Mouse (Mus musculus) hindbrain, embryonic 12.5 days (tissue): ENCODE measurements around the gene Arrb1. TPM values are rescaled to one million over a fixed set of nuclear protein-coding genes. Genes with fewer than 3 reads are reported as not detected.

Experiments used
- ATAC-seq: fragments of 200-750 bp; cut with Nextera tagmentation; 2 replicates; pipeline ENCODE4 v1.8.0; 2017; ENCODE audit warnings: moderate TSS enrichment; ENCODE audit not compliant: low FRiP score
- H3K27ac ChIP-seq: fragments of 300-500 bp; sonication (generic); 2 replicates; pipeline ENCODE4 v1.5.1; 2016; ENCODE audit warnings: mild to moderate bottlenecking
- H3K27me3 ChIP-seq: fragments of 300-500 bp; sonication (generic); 2 replicates; pipeline ENCODE4 v1.6.1; 2016; ENCODE audit warnings: mild to moderate bottlenecking
- H3K36me3 ChIP-seq: fragments of 300-500 bp; sonication (generic); 2 replicates; pipeline ENCODE4 v1.6.1; 2016; ENCODE audit warnings: mild to moderate bottlenecking
- H3K4me1 ChIP-seq: fragments of 300-500 bp; sonication (generic); 2 replicates; pipeline ENCODE4 v1.6.1; 2016
- H3K4me2 ChIP-seq: fragments of 300-500 bp; sonication (generic); replicated peaks from 2 replicates; pipeline ENCODE4 v1.6.1; 2016; ENCODE audit warnings: mild to moderate bottlenecking
- H3K4me3 ChIP-seq: fragments of 300-500 bp; sonication (generic); 2 replicates; pipeline ENCODE4 v1.5.1; 2016; ENCODE audit warnings: mild to moderate bottlenecking
- H3K9ac ChIP-seq: fragments of 300-500 bp; sonication (generic); 2 replicates; pipeline ENCODE4 v1.6.1; 2016; ENCODE audit warnings: mild to moderate bottlenecking, moderate library complexity
- H3K9me3 ChIP-seq: fragments of 300-500 bp; sonication (generic); replicated peaks from 2 replicates; pipeline ENCODE4 v1.6.1; 2016; ENCODE audit warnings: mild to moderate bottlenecking
- WGBS: fragments of 180-500 bp; shearing (Covaris S2); methylation state at CpG from one replicate; pipeline ENCODE4 v1.1.7; 2016; 5-methylcytosine and 5-hydroxymethylcytosine counted together
- polyA plus RNA-seq: library from polyadenylated mRNA; unstranded; fragments of >200 nt; fragmentation: Nextera tagmentation; extraction: Ambion mirVana; gene quantifications from 2 replicates; pipeline ENCODE4 v1.2.1, GENCODE M21; 2016

Arrb1 gene
- polyA plus RNA-seq, 1 experiment from 2014 or later = 16.7 TPM

DNA sequence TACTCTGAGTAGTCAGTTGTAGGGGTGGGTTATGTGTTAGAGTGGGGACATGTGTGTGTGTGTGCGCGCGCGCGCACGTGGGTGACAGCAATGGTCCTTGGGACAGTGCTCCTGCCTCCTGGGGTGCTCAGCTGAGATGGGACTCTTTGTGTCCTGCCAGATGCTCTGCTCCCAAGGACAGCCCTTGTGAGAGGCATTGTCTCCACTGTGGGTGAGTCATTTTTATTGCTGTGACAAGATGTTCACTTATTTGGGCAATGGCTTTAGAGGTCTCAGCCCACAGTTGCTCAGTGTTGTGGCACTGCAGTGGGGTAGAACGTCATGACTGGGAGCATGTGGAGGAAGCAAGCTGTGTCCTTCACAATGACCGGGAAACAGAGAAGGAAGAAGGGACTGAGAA is 50.7 kb downstream of the Arrb1 start:
- Histone ChIP-seq H3K9ac (no peak overlapping the region), H3K27ac (peak overlapping the region; percentile 1; the same call in 1 of the 2 replicates), H3K27me3 (no peaks in the 10 kb centered on the region), H3K36me3 (0 out of 2 replicates have a peak, but pooled peaks cover 16% of the 10 kb centered on the region), H3K9me3 (no peaks in the 10 kb centered on the region), H3K4me2 (no peak overlapping the region), H3K4me1 (peaks cover 40% of the 10 kb centered on the region), H3K4me3 (no peak overlapping the region)
- ATAC-seq = no peak
- WGBS = 88% methylated on average over 8 of the region's 8 CpGs

DNA sequence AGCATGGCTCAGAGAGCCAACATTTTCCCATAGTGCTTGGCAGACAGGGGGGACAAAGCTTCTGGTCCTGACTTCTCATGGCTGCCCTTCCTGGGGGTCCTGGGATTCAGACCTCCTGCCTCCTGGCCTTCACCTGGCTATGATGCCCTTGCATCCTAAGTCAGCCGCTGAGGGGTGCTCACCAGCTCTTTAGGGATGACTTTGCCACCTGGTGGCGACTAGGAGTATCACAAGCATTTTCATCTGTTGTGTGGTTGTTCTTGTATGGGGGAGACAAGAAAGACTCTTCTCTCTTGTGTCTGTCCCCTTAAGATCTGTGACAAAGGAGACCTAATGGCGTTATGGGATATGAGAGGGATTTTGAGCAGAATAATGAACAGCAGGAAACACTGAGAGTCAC is 54.8 kb downstream of the Arrb1 start:
- peak; percentile 27 for ATAC-seq
- H3K4me1 ChIP-seq = peaks cover 20% of the 10 kb centered on the region
- H3K4me2 ChIP-seq = no peak overlapping the region
- H3K27ac ChIP-seq = no peak overlapping the region
- no peaks in the 10 kb centered on the region for H3K27me3 ChIP-seq
- peaks cover 49% of the 10 kb centered on the region for H3K36me3 ChIP-seq
- H3K9ac ChIP-seq = no peak overlapping the region
- H3K4me3 ChIP-seq = no peak overlapping the region
- no peaks in the 10 kb centered on the region for H3K9me3 ChIP-seq
- WGBS = 2% methylated on average over 3 of the region's 3 CpGs

DNA sequence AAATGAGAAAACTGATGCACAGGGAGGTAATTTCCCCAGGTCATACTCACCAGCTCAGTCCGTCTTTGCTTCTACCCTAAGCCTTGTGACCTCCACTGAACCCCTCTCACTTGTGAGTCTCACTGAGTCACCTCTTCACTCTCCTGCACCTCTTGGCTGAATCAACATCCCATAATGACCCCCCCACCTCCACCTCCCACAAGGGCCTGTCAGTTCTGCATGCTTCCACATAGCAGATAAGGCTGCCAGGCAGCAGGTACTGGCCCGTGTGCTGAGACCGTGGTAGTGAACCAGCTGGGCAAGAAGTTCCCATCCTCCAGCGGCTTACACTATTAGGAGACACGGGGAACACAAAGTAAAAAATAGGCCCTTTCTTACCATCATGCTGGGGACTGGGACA is 55.4 kb downstream of the Arrb1 start:
- Histone ChIP-seq H3K4me2 (no peak overlapping the region), H3K36me3 (peaks cover 54% of the 10 kb centered on the region), H3K4me1 (peaks cover 20% of the 10 kb centered on the region), H3K27ac (no peak overlapping the region), H3K4me3 (no peak overlapping the region), H3K9me3 (no peaks in the 10 kb centered on the region), H3K9ac (no peak overlapping the region), H3K27me3 (no peaks in the 10 kb centered on the region)
- WGBS = 47% methylated on average over 5 of the region's 5 CpGs
- ATAC-seq = peak; percentile 13; the same call in 1 of the 2 replicates

DNA sequence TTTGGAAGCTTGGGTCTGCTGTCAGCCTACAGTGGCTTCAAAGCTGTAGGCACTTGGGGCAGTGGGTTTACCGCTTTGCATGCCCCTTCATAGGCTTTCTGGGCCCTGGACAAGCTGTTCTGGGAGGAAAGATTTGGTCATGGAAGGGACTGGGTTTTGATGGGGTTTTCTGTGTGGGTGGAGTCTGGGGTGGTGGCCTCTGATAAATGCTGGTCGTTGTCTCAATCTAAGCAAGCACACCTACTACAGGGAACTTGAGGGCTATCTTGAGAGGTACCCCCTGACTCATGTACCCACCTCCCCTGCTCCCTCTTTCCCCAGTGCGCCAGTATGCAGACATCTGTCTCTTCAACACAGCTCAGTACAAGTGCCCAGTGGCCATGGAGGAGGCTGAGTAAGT is 57.4 kb downstream of the Arrb1 start:
- H3K4me1 ChIP-seq = peaks cover 3% of the 10 kb centered on the region; the same call in 1 of the 2 replicates
- H3K27me3 ChIP-seq = no peaks in the 10 kb centered on the region
- 93% methylated on average over 3 of the region's 3 CpGs for WGBS
- no peak overlapping the region; the same call in 1 of the 2 replicates for H3K9ac ChIP-seq
- no peak overlapping the region for H3K4me2 ChIP-seq
- no peak for ATAC-seq
- peaks cover 55% of the 10 kb centered on the region for H3K36me3 ChIP-seq
- H3K9me3 ChIP-seq = no peaks in the 10 kb centered on the region
- no peak overlapping the region for H3K27ac ChIP-seq
- no peak overlapping the region for H3K4me3 ChIP-seq

DNA sequence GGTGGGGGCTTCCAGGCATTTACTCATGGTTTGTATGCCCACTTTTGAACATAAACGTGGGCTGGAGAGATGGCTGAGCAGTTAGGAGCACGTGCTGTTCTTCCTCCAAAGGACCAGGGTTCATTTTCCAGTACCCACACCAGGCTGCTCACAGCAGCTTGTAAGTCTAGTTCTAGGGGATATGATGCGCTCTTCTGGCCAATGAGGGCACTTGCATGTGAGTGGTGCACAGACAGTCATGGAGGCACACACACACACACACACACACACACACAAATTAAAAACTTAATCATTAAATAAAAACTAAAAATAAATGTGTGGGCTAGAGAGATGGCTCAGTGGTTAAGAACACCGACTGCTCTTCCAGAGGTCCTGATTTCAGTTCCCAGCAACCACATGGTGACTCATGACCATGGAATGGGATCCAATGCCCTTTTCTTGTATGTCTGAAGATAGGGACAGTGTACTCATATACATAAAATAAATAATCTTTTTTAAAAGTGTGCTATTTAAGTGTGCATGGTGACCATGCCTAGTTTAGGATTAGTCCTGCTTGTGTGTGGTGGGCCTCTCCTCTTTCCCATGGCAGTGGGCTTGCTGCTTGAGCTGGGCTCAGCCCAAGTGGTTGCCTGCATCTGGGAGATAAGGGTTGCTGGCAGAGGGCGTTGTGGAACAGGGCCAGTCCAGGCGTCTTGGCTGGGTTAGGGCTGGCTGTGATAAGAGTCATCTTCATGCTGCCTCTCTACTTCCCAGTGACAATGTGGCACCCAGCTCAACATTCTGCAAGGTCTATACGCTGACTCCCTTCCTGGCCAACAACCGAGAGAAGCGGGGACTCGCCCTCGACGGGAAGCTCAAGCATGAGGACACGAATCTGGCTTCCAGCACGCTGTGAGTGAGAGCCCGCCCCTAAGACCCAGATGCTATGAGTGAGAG is 58.9 kb downstream of the Arrb1 start:
- Histone ChIP-seq H3K36me3 (peaks cover 58% of the 10 kb centered on the region), H3K9me3 (no peaks in the 10 kb centered on the region), H3K27ac (no peak overlapping the region), H3K4me2 (no peak overlapping the region), H3K9ac (no peak overlapping the region), H3K4me1 (no peaks in the 10 kb centered on the region; the same call in 1 of the 2 replicates), H3K27me3 (no peaks in the 10 kb centered on the region), H3K4me3 (no peak overlapping the region)
- 90% methylated on average over 13 of the region's 15 CpGs for WGBS
- no peak for ATAC-seq

DNA sequence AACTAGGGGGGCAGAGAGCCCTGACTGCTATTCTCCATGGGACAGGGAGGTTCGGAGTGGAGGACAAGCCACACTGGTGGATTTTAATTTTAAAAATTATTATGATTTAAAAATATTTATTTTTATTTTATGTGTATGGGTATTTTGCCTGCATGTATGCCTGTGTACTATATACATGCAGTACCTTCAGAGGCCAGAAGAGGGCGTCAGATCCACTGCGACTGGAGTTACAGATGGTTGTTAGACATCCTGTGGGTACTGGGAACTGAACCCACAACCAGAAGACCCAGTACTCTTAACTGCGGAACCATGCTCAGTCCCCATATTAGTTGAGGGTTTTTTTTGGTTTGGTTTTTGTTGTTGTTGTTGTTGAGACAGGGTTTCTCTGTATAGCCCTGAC is 63.5 kb downstream of the Arrb1 start:
- Histone ChIP-seq H3K27me3 (no peaks in the 10 kb centered on the region), H3K4me1 (no peaks in the 10 kb centered on the region), H3K9ac (no peak overlapping the region), H3K9me3 (no peaks in the 10 kb centered on the region), H3K4me3 (no peak overlapping the region), H3K4me2 (no peak overlapping the region), H3K36me3 (peaks cover 72% of the 10 kb centered on the region), H3K27ac (no peak overlapping the region)
- 76% methylated on average over 4 of the region's 4 CpGs for WGBS
- ATAC-seq = no peak

DNA sequence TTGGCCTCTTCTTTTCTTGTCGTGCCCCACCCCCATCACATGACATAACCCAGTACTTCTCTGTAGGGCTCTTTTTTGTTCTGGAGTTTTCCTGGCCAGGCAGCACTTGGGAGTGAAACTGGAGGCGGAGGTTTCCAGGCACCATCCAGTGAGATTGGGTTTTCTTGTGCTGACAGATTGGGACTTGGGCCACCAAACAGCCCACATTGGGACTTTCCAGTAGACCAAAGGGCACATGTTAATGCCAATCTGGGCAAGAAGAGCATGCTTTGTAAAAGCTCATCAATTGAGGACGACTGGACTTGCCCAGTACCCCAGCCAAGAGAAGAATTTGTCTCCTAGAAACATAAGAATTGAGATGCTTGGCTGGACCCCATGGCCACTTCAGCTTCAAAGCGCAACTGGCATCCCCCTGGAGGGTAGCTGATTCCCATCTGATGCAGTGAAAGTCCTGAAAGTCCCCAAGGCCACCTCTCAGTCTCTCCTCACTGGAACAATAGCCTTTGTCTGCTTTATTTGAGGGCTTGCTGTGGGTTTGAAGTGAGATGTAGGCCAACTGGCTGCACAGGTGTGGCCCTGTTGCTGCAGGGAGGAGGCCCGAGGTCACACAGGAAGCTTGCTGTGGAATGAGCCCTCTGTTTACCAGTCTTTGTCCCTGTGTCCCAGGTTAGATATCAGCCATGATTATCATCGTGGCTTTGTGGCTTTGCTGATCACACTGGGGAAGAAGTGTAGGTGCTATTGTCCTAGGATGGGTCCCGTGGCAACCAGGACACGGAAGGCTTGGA is 68.8 kb downstream of the Arrb1 start:
- Histone ChIP-seq H3K27me3 (no peaks in the 10 kb centered on the region), H3K36me3 (peaks cover 45% of the 10 kb centered on the region), H3K9ac (no peak overlapping the region), H3K9me3 (no peaks in the 10 kb centered on the region), H3K4me1 (no peaks in the 10 kb centered on the region), H3K4me2 (no peak overlapping the region), H3K27ac (no peak overlapping the region), H3K4me3 (no peak overlapping the region)
- no peak for ATAC-seq
- WGBS = 83% methylated on average over 8 of the region's 8 CpGs

DNA sequence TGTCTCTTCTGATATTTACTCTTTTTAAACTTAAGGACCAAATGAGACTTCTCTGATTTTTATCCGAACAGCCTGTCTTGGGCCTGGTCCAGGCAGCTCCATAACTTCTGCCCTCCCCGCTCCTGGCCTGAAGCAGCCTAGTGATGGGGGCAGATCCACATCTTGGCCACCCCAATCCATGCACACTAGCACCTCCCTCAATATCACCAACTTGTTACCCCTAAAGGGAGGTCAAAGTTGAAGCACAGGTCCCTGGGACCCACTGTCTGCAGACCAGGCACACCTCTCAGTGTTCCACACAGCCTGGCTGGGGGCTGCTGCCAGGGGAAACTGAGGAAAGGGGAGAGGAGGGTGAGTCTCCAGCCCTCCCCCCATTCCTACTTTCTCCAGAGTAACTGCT is 69.8 kb downstream of the Arrb1 start:
- no peaks in the 10 kb centered on the region for H3K9me3 ChIP-seq
- peaks cover 42% of the 10 kb centered on the region for H3K36me3 ChIP-seq
- no peaks in the 10 kb centered on the region for H3K27me3 ChIP-seq
- WGBS = 91% methylated on average over 2 of the region's 2 CpGs
- H3K9ac ChIP-seq = no peak overlapping the region
- no peak overlapping the region for H3K27ac ChIP-seq
- H3K4me3 ChIP-seq = no peak overlapping the region
- no peak for ATAC-seq
- no peak overlapping the region for H3K4me2 ChIP-seq
- H3K4me1 ChIP-seq = no peaks in the 10 kb centered on the region

DNA sequence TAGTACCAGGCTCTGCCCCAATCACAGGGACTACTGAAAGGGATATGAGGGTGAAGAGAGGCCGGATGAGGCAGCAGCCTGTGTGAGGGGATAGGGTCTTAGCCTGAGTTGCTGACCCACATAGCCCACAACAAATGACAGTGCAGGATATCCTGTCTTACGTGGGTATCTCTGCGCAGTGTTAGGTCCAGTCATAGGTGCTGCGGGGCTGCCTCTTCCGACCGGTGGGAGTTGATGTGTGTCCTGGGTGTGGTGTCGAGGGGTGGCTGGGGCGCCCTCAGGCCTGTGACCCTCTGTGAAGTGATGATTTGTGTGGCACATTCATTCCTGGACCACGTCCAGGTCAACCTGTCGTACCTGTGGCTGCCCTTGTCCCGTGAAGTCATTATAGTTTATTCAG is 71.0 kb downstream of the Arrb1 start:
- H3K4me3 ChIP-seq = no peak overlapping the region
- WGBS = 81% methylated on average over 11 of the region's 11 CpGs
- no peaks in the 10 kb centered on the region for H3K9me3 ChIP-seq
- H3K4me1 ChIP-seq = no peaks in the 10 kb centered on the region
- no peak overlapping the region for H3K9ac ChIP-seq
- ATAC-seq = no peak
- no peak overlapping the region for H3K4me2 ChIP-seq
- peaks cover 31% of the 10 kb centered on the region for H3K36me3 ChIP-seq
- no peaks in the 10 kb centered on the region for H3K27me3 ChIP-seq
- H3K27ac ChIP-seq = no peak overlapping the region

DNA sequence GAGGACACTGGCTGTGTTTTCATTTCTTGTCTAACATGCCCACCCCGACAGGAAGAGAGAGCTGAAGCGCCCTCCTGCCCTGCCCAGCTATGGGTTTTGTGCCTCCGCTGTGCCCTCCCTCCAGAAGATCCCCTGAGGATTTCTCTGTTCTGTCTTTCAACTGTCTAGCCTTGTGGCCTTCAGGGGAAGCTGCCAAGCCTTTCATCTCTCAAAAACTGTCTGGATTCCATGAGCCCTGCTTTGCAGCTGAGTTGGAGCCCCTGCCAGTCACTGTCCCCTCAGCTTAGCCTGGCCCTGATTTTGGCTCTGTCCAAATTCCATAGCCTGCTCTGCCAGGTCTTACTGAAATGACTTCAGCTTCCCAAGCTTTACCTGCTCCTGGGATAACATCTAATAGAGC is 71.5 kb downstream of the Arrb1 start:
- no peak overlapping the region for H3K27ac ChIP-seq
- H3K9ac ChIP-seq = no peak overlapping the region
- no peak overlapping the region for H3K4me3 ChIP-seq
- peaks cover 26% of the 10 kb centered on the region for H3K36me3 ChIP-seq
- no peak overlapping the region for H3K4me2 ChIP-seq
- H3K4me1 ChIP-seq = no peaks in the 10 kb centered on the region
- no peaks in the 10 kb centered on the region for H3K27me3 ChIP-seq
- no peak for ATAC-seq
- no peaks in the 10 kb centered on the region for H3K9me3 ChIP-seq
- 49% methylated on average over 3 of the region's 3 CpGs for WGBS

DNA sequence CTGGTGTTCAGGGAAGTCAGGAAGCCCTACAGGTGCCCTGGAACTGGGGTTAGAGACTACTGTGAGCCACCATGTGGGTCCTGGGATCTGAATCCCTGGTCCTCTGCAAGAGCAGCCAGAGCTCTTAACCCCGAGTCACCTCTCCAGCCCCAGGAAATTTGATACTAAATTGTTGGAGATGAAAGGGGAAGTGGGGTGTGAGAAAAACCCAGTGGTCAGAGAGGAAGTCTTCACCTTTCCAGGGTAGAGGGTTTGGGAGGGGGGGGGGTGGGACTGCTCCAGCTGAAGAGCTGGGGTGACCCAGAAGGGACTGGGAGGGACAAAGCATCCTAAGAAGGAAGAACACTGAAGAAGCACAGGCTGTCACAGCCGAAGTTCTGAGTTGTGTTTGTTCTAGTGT is 72.4 kb downstream of the Arrb1 start:
- H3K27me3 ChIP-seq = no peaks in the 10 kb centered on the region
- no peaks in the 10 kb centered on the region for H3K9me3 ChIP-seq
- no peak overlapping the region for H3K9ac ChIP-seq
- WGBS = 56% methylated on average over 2 of the region's 2 CpGs
- ATAC-seq = no peak
- no peak overlapping the region for H3K4me3 ChIP-seq
- H3K4me2 ChIP-seq = no peak overlapping the region
- no peak overlapping the region for H3K27ac ChIP-seq
- no peaks in the 10 kb centered on the region for H3K4me1 ChIP-seq
- H3K36me3 ChIP-seq = peaks cover 17% of the 10 kb centered on the region

DNA sequence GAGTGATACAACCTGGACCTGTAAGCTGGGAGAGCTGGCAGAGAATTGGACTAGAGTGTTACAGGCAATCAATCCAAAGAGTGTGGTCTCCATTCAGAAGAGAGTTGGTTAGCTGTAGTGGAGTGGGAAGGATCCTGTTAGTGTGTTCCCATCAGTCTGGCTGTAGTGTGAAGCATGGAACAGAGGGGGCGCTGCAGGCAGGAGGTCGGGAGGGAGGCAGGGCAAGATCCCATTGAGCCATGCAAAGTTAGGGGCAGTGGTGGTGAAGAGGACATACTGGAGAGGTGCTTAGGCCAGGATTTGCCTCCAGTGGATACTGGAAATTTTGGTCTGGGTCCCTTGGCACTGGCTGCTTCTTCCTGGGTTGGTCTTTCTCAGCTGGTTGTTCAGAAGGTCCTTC is 83.0 kb downstream of the Arrb1 start:
- 57% methylated on average over 2 of the region's 2 CpGs for WGBS
- H3K36me3 ChIP-seq = no peaks in the 10 kb centered on the region
- peaks cover 25% of the 10 kb centered on the region for H3K27me3 ChIP-seq
- H3K4me2 ChIP-seq = no peak overlapping the region
- no peak for ATAC-seq
- no peaks in the 10 kb centered on the region for H3K9me3 ChIP-seq
- H3K27ac ChIP-seq = no peak overlapping the region
- H3K4me1 ChIP-seq = no peaks in the 10 kb centered on the region
- H3K9ac ChIP-seq = no peak overlapping the region
- H3K4me3 ChIP-seq = no peak overlapping the region
